Comparison of ENCODE assay signal across 32 mouse cellular contexts in genomic region chr6:70899594-70900003, GRCm38 (mm10). TPM values are rescaled to one million over a fixed set of nuclear protein-coding genes. Genes with fewer than 3 reads are reported as not detected.
DNase-seq lines count a peak whose midpoint lies in the region; ATAC-seq and TF ChIP-seq lines count a peak whose summit lies in the region.
"Had no signal": no experiment of that assay in that cellular context is flagged by ENCODE, and none has a peak within 500 bp of the region (broad histone marks: within the 10 kb centered on the region; RNA-seq: fewer than 3 reads in every experiment).

No protein-coding gene starts in this region.

- no peaks in the 10 kb centered on the region for H3K4me1 ChIP-seq in hindbrain, embryonic 12.5 days
- no peaks in the 10 kb centered on the region for H3K4me1 ChIP-seq in hindbrain, embryonic 10.5 days (replicated peaks)
- no peaks in the 10 kb centered on the region for H3K4me1 ChIP-seq in ES-Bruce4 (ENCODE audit: control insufficient read depth, insufficient read depth, low read length)
- H3K4me1 ChIP-seq in forebrain, embryonic 14.5 days (ENCODE audit: control insufficient read depth, insufficient read depth, low read length), result peaks cover 12% of the 10 kb centered on the region
- no peaks in the 10 kb centered on the region for H3K4me1 ChIP-seq in hindbrain, postnatal 0 days (ENCODE audit: insufficient read depth, low read length)
- H3K4me1 ChIP-seq: embryonic facial prominence, embryonic 10.5 days; limb, embryonic 10.5 days had no signal

- DNase-seq in hindbrain, embryonic 10.5 days (ENCODE audit: low spot score), result no peak
- peak; percentile 67 for DNase-seq in forebrain, embryonic 14.5 days (ENCODE audit: low spot score)
- peak; percentile 10 for DNase-seq in hindbrain, postnatal 0 days (ENCODE audit: low spot score)
- DNase-seq in cerebellum, postnatal 36 days, result no peak
- DNase-seq in frontal cortex, adult 2 months (ENCODE audit: extremely low spot score in 1 of 2, low spot score in 1 of 2), result no peak
- DNase-seq in cerebellum, adult 11 months, result no peak
- DNase-seq: adrenal gland, postnatal 36 days; cerebellum, adult 8-10 months; gastrocnemius, postnatal 25 days; kidney, postnatal 10 days; layer of hippocampus, adult 9-11 months; liver, postnatal 0 days; lung, postnatal 10 days; right cerebral cortex, postnatal 25 days had no signal

- no peak overlapping the region for H3K9ac ChIP-seq in hindbrain, embryonic 12.5 days
- H3K9ac ChIP-seq in ES-Bruce4 (ENCODE audit: low read depth, poor library complexity, severe bottlenecking), result no peak overlapping the region
- no peak overlapping the region for H3K9ac ChIP-seq in forebrain, embryonic 14.5 days (ENCODE audit: low read length)
- H3K9ac ChIP-seq in hindbrain, postnatal 0 days (replicated peaks; ENCODE audit: low read length), result no peak overlapping the region
- H3K9ac ChIP-seq: liver, postnatal 0 days had no signal

- TF ChIP-seq POLR2A in ES-Bruce4 (IDR thresholded peaks at IDR 0.05; ENCODE audit: insufficient read depth, low read length), result no peak

- H3K27ac ChIP-seq in hindbrain, embryonic 12.5 days, result no peak overlapping the region; the same call in 1 of the 2 replicates
- no peak overlapping the region for H3K27ac ChIP-seq in hindbrain, embryonic 10.5 days
- no peak overlapping the region for H3K27ac ChIP-seq in ES-Bruce4 (ENCODE audit: insufficient read depth, low read length)
- no peak overlapping the region; the same call in 1 of the 2 replicates for H3K27ac ChIP-seq in forebrain, embryonic 14.5 days (ENCODE audit: low read depth, low read length)
- no peak overlapping the region for H3K27ac ChIP-seq in hindbrain, postnatal 0 days
- H3K27ac ChIP-seq: embryonic facial prominence, embryonic 10.5 days; limb, embryonic 10.5 days had no signal

- peak; percentile 35; the same call in 1 of the 2 replicates for ATAC-seq in hindbrain, embryonic 12.5 days (ENCODE audit: low FRiP score)
- peak; percentile 60 for ATAC-seq in forebrain, embryonic 14.5 days
- ATAC-seq in hindbrain, postnatal 0 days, result 0 out of 2 replicates have a peak, but pooled peaks have one; percentile 17
- ATAC-seq: CD4-positive, CD25-positive, alpha-beta regulatory T cell, adult 4 months; intestine, postnatal 0 days; liver, postnatal 0 days had no signal

- no peaks in the 10 kb centered on the region for H3K27me3 ChIP-seq in hindbrain, embryonic 12.5 days
- H3K27me3 ChIP-seq in hindbrain, embryonic 10.5 days (ENCODE audit: insufficient read depth, poor library complexity, severe bottlenecking), result no peaks in the 10 kb centered on the region
- H3K27me3 ChIP-seq in ES-Bruce4 (ENCODE audit: control insufficient read depth, insufficient read depth, low read length, poor library complexity, severe bottlenecking), result no peaks in the 10 kb centered on the region
- H3K27me3 ChIP-seq in forebrain, embryonic 14.5 days (replicated peaks; ENCODE audit: control insufficient read depth, insufficient read depth, low read length), result no peaks in the 10 kb centered on the region
- H3K27me3 ChIP-seq in hindbrain, postnatal 0 days (ENCODE audit: insufficient read depth, low read length), result no peaks in the 10 kb centered on the region

- no peak overlapping the region for H3K4me2 ChIP-seq in hindbrain, embryonic 12.5 days (replicated peaks)
- no peak overlapping the region for H3K4me2 ChIP-seq in forebrain, embryonic 14.5 days (ENCODE audit: low read length)
- H3K4me2 ChIP-seq in hindbrain, postnatal 0 days (ENCODE audit: low read depth, low read length), result no peak overlapping the region

- no peak for TF ChIP-seq CTCF in ES-Bruce4 (IDR thresholded peaks at IDR 0.05; ENCODE audit: low read depth, low read length)
- TF ChIP-seq CTCF in hindbrain, postnatal 0 days (IDR thresholded peaks at IDR 0.05; ENCODE audit: low read depth), result no peak

- peak; percentile 2; the same call in 1 of the 2 replicates for TF ChIP-seq EP300 in ES-Bruce4 (IDR thresholded peaks at IDR 0.05; ENCODE audit: insufficient read depth, low read depth, low read length)

- peaks cover 57% of the 10 kb centered on the region for H3K36me3 ChIP-seq in hindbrain, embryonic 12.5 days
- H3K36me3 ChIP-seq in hindbrain, embryonic 10.5 days, result peaks cover 68% of the 10 kb centered on the region
- H3K36me3 ChIP-seq in ES-Bruce4 (ENCODE audit: control insufficient read depth, insufficient read depth, low read length, poor library complexity, severe bottlenecking), result peaks cover 12% of the 10 kb centered on the region; the same call in 1 of the 2 replicates
- peaks cover 55% of the 10 kb centered on the region for H3K36me3 ChIP-seq in forebrain, embryonic 14.5 days (ENCODE audit: control insufficient read depth, insufficient read depth, low read length)
- H3K36me3 ChIP-seq in hindbrain, postnatal 0 days (ENCODE audit: insufficient read depth, low read length), result peaks cover 29% of the 10 kb centered on the region; the same call in 1 of the 2 replicates

- no peaks in the 10 kb centered on the region for H3K9me3 ChIP-seq in hindbrain, embryonic 12.5 days (replicated peaks)
- no peaks in the 10 kb centered on the region for H3K9me3 ChIP-seq in hindbrain, embryonic 10.5 days
- H3K9me3 ChIP-seq in ES-Bruce4 (replicated peaks; ENCODE audit: control insufficient read depth, insufficient read depth, low read length, poor library complexity, severe bottlenecking), result no peaks in the 10 kb centered on the region
- no peaks in the 10 kb centered on the region for H3K9me3 ChIP-seq in forebrain, embryonic 14.5 days (replicated peaks; ENCODE audit: control insufficient read depth, low read length)
- H3K9me3 ChIP-seq in hindbrain, postnatal 0 days (ENCODE audit: low read length), result no peaks in the 10 kb centered on the region
- H3K9me3 ChIP-seq: embryonic facial prominence, embryonic 10.5 days; G1E; limb, embryonic 10.5 days had no signal

- 36% methylated on average over 8 of the region's 8 CpGs for WGBS in hindbrain, embryonic 12.5 days
- 38% methylated on average over 8 of the region's 8 CpGs for WGBS in hindbrain, embryonic 10.5 days
- WGBS in forebrain, embryonic 14.5 days, result 5% methylated on average over 8 of the region's 8 CpGs
- WGBS in hindbrain, postnatal 0 days, result 30% methylated on average over 8 of the region's 8 CpGs

- no peak overlapping the region for H3K4me3 ChIP-seq in hindbrain, embryonic 12.5 days
- no peak overlapping the region for H3K4me3 ChIP-seq in hindbrain, embryonic 10.5 days
- no peak overlapping the region for H3K4me3 ChIP-seq in ES-Bruce4 (ENCODE audit: low read depth, low read length)
- H3K4me3 ChIP-seq in forebrain, embryonic 14.5 days (ENCODE audit: low read depth, low read length), result no peak overlapping the region
- no peak overlapping the region for H3K4me3 ChIP-seq in hindbrain, postnatal 0 days (ENCODE audit: low read length)
- H3K4me3 ChIP-seq: embryonic facial prominence, embryonic 10.5 days; limb, embryonic 10.5 days had no signal

RNA-seq across cellular contexts. Expression of gene Tex37, which starts 19.1 kb away (rescaled TPM):
- polyA plus RNA-seq in hindbrain, embryonic 12.5 days (2016; fragmentation: Nextera tagmentation; extraction: Ambion mirVana), result not detected in 2 replicates
- not detected in 2 replicates for polyA plus RNA-seq in hindbrain, embryonic 10.5 days (2016; fragmentation: Nextera tagmentation; extraction: Ambion mirVana)
- polyA plus RNA-seq in ES-Bruce4 (2011; ENCODE audit: insufficient read depth, insufficient read length, low read depth, missing spikeins), result not detected in 2 replicates
- not detected in 2 replicates for polyA plus RNA-seq in forebrain, embryonic 14.5 days (2014; fragmentation: Nextera tagmentation; extraction: Ambion mirVana)
- total RNA-seq in hindbrain, postnatal 0 days (2014; rRNA removed), result not detected in 2 replicates
- not detected in 2 replicates for polyA plus RNA-seq in hindbrain, postnatal 0 days (2015; fragmentation: Nextera tagmentation; extraction: Ambion mirVana)
- polyA plus RNA-seq in frontal cortex, adult 2 months (2012; rRNA removed), result not detected in 2 replicates
- total RNA-seq: adrenal gland, postnatal 36 days; common myeloid progenitor, adult 5-6 weeks; gastrocnemius, postnatal 25 days; heart, adult 8-10 months; hematopoietic stem cell, adult 5-6 weeks; left cerebral cortex, adult 8-10 months; liver, adult 2 months; megakaryocyte progenitor cell, adult 5-6 weeks; neutrophil, adult 5-6 weeks had no signal
- polyA plus RNA-seq: CD4-positive, CD25-positive, alpha-beta regulatory T cell, adult 4 months; embryonic facial prominence, embryonic 10.5 days; G1E; heart, embryonic 16.5 days; intestine, postnatal 0 days; limb, embryonic 10.5 days; liver, adult 2 months; liver, postnatal 0 days; stomach, embryonic 16.5 days; thymus, postnatal 0 days; urinary bladder, adult 2 months had no signal

RNA-seq across cellular contexts. Expression of gene Eif2ak3, which starts 55.3 kb away (rescaled TPM):
- polyA plus RNA-seq in hindbrain, embryonic 12.5 days (2016; fragmentation: Nextera tagmentation; extraction: Ambion mirVana), result 16.1 and 17.6 TPM in 2 replicates
- polyA plus RNA-seq in hindbrain, embryonic 10.5 days (2016; fragmentation: Nextera tagmentation; extraction: Ambion mirVana), result 9.4 and 10.4 TPM in 2 replicates
- polyA plus RNA-seq in ES-Bruce4 (2011; ENCODE audit: insufficient read depth, insufficient read length, low read depth, missing spikeins), result 12.8 and 16.4 TPM in 2 replicates
- 9.4 and 10.7 TPM in 2 replicates for polyA plus RNA-seq in forebrain, embryonic 14.5 days (2014; fragmentation: Nextera tagmentation; extraction: Ambion mirVana)
- total RNA-seq in hindbrain, postnatal 0 days (2014; rRNA removed), result 18.3 and 25.6 TPM in 2 replicates
- polyA plus RNA-seq in hindbrain, postnatal 0 days (2015; fragmentation: Nextera tagmentation; extraction: Ambion mirVana), result 7.6 and 8.2 TPM in 2 replicates
- polyA plus RNA-seq in frontal cortex, adult 2 months (2012; rRNA removed), result 16.9 and 17.9 TPM in 2 replicates

RNA-seq across cellular contexts. Expression of gene Foxi3, which starts 56.7 kb away (rescaled TPM):
- polyA plus RNA-seq in hindbrain, embryonic 12.5 days (2016; fragmentation: Nextera tagmentation; extraction: Ambion mirVana), result not detected in 2 replicates
- not detected in 2 replicates for polyA plus RNA-seq in hindbrain, embryonic 10.5 days (2016; fragmentation: Nextera tagmentation; extraction: Ambion mirVana)
- polyA plus RNA-seq in ES-Bruce4 (2011; ENCODE audit: insufficient read depth, insufficient read length, low read depth, missing spikeins), result 6.3 and 7.0 TPM in 2 replicates
- not detected in 2 replicates for polyA plus RNA-seq in forebrain, embryonic 14.5 days (2014; fragmentation: Nextera tagmentation; extraction: Ambion mirVana)
- not detected in 2 replicates for total RNA-seq in hindbrain, postnatal 0 days (2014; rRNA removed)
- not detected in 2 replicates for polyA plus RNA-seq in hindbrain, postnatal 0 days (2015; fragmentation: Nextera tagmentation; extraction: Ambion mirVana)
- not detected in 2 replicates for polyA plus RNA-seq in frontal cortex, adult 2 months (2012; rRNA removed)
- total RNA-seq: adrenal gland, postnatal 36 days; common myeloid progenitor, adult 5-6 weeks; G1E; gastrocnemius, postnatal 25 days; heart, adult 8-10 months; hematopoietic stem cell, adult 5-6 weeks; left cerebral cortex, adult 8-10 months; liver, adult 2 months; megakaryocyte progenitor cell, adult 5-6 weeks; neutrophil, adult 5-6 weeks had no signal
- polyA plus RNA-seq: CD4-positive, CD25-positive, alpha-beta regulatory T cell, adult 4 months; G1E; heart, embryonic 16.5 days; intestine, postnatal 0 days; limb, embryonic 10.5 days; liver, adult 2 months; liver, postnatal 0 days; stomach, embryonic 16.5 days; thymus, postnatal 0 days; urinary bladder, adult 2 months had no signal

Comparison
In these comparisons a context has a peak if more than half of its experiments do, and no peak if none do; other contexts are left out.
1. DNase-seq: peak in forebrain, embryonic 14.5 days (single experiment) and hindbrain, postnatal 0 days (single experiment); none in hindbrain, embryonic 10.5 days (single experiment), cerebellum, postnatal 36 days (0 of 2), frontal cortex, adult 2 months (0 of 2) and cerebellum, adult 11 months (single experiment).
2. Peak in every context shown above with its lines, with median percentiles within 50 percentile points of each other: ATAC-seq.